Mouse (Mus musculus): ENCODE measurements around the gene Nemf. TPM values are rescaled to one million over a fixed set of nuclear protein-coding genes. Genes with fewer than 3 reads are reported as not detected.
"Not testable (repeated sequence)": the region's sequence is repeated elsewhere in the genome, so short reads cannot be mapped to it uniquely, and the experiment has no call there.

The Nemf gene
- polyA plus RNA-seq, 1 experiment from 2014 or later = 87.6 TPM

- Histone ChIP-seq H3K27ac (no peak overlapping the region), H3K4me1 (peaks cover 20% of the 10 kb centered on the region), H3K4me3 (no peak overlapping the region), H3K27me3 (ENCODE audit: low read depth, poor library complexity, severe bottlenecking) (no peaks in the 10 kb centered on the region), H3K9me3 (replicated peaks) (no peaks in the 10 kb centered on the region), H3K36me3 (no peaks in the 10 kb centered on the region)
- DNase-seq (ENCODE audit: low spot score) = no peak
Measured at GRCm38 (mm10) chr12:69366424-69366823, 9.5 kb upstream of the Nemf start.

GRCm38 (mm10) chr12:69365757-69366156 is 8.8 kb upstream of the Nemf start:
- Histone ChIP-seq H3K27ac (no peak overlapping the region), H3K36me3 (no peaks in the 10 kb centered on the region), H3K4me1 (peaks cover 18% of the 10 kb centered on the region), H3K4me3 (no peak overlapping the region), H3K9me3 (replicated peaks) (no peaks in the 10 kb centered on the region), H3K27me3 (ENCODE audit: low read depth, poor library complexity, severe bottlenecking) (no peaks in the 10 kb centered on the region)
- WGBS = 77% methylated on average over 7 of the region's 7 CpGs
- no peak for DNase-seq (ENCODE audit: low spot score)

- no peaks in the 10 kb centered on the region for H3K36me3 ChIP-seq
- WGBS = 6% methylated on average over 32 of the region's 32 CpGs
- H3K9me3 ChIP-seq (replicated peaks) = no peaks in the 10 kb centered on the region
Measured at GRCm38 (mm10) chr12:69363899-69364762, 7.2 kb upstream of the Nemf start.

GRCm38 (mm10) chr12:69363110-69363509 is 6.1 kb upstream of the Nemf start:
- WGBS = 97% methylated on average over 7 of the region's 7 CpGs
- H3K4me3 ChIP-seq = not testable (repeated sequence)
- H3K4me1 ChIP-seq = peaks cover 16% of the 10 kb centered on the region

More at GRCm38 (mm10) chr12:69363899-69364762, 7.2 kb upstream of the Nemf start:
- H3K4me3 ChIP-seq = peak overlapping the region; percentile 63
- H3K27me3 ChIP-seq (ENCODE audit: low read depth, poor library complexity, severe bottlenecking) = no peaks in the 10 kb centered on the region
- H3K4me1 ChIP-seq = peaks cover 16% of the 10 kb centered on the region
- peak overlapping the region; percentile 93 for H3K27ac ChIP-seq
- peak; percentile 80 for DNase-seq (ENCODE audit: low spot score)

GRCm38 (mm10) chr12:69362388-69362787 is 5.4 kb upstream of the Nemf start:
- H3K4me3 ChIP-seq = peak overlapping the region; percentile 58
- H3K36me3 ChIP-seq = no peaks in the 10 kb centered on the region
- no peaks in the 10 kb centered on the region for H3K9me3 ChIP-seq (replicated peaks)
- peaks cover 16% of the 10 kb centered on the region for H3K4me1 ChIP-seq
- no peak for DNase-seq (ENCODE audit: low spot score)
- H3K27ac ChIP-seq = peak overlapping the region; percentile 88
- no peaks in the 10 kb centered on the region for H3K27me3 ChIP-seq (ENCODE audit: low read depth, poor library complexity, severe bottlenecking)
- 42% methylated on average over 4 of the region's 4 CpGs for WGBS

More at GRCm38 (mm10) chr12:69363110-69363509, 6.1 kb upstream of the Nemf start:
- not testable (repeated sequence) for DNase-seq (ENCODE audit: low spot score); H3K9me3 ChIP-seq (replicated peaks); H3K27ac ChIP-seq; H3K36me3 ChIP-seq; H3K27me3 ChIP-seq (ENCODE audit: low read depth, poor library complexity, severe bottlenecking)

GRCm38 (mm10) chr12:69361919-69362318 is 5.0 kb upstream of the Nemf start:
- peak overlapping the region; percentile 58 for H3K4me3 ChIP-seq
- no peaks in the 10 kb centered on the region for H3K9me3 ChIP-seq (replicated peaks)
- H3K27ac ChIP-seq = peak overlapping the region; percentile 88
- H3K4me1 ChIP-seq = peaks cover 16% of the 10 kb centered on the region
- 6% methylated on average over 10 of the region's 10 CpGs for WGBS
- no peak for DNase-seq (ENCODE audit: low spot score)
- H3K27me3 ChIP-seq (ENCODE audit: low read depth, poor library complexity, severe bottlenecking) = no peaks in the 10 kb centered on the region
- no peaks in the 10 kb centered on the region for H3K36me3 ChIP-seq

- under 1% methylated on average over 42 of the region's 50 CpGs for WGBS
- H3K9me3 ChIP-seq (replicated peaks); H3K27me3 ChIP-seq (ENCODE audit: low read depth, poor library complexity, severe bottlenecking); H3K36me3 ChIP-seq: not testable (repeated sequence)
- peak overlapping the region; percentile 88 for H3K27ac ChIP-seq
- H3K4me1 ChIP-seq = peaks cover 16% of the 10 kb centered on the region
- peak overlapping the region; percentile 58 for H3K4me3 ChIP-seq
- peak; percentile 100 for DNase-seq (ENCODE audit: low spot score)
Measured at GRCm38 (mm10) chr12:69360997-69361899, 4.3 kb upstream of the Nemf start.

- Histone ChIP-seq H3K4me1 (peaks cover 16% of the 10 kb centered on the region), H3K27ac (no peak overlapping the region), H3K9me3 (replicated peaks) (no peaks in the 10 kb centered on the region), H3K4me3 (peak overlapping the region; percentile 13; the same call in 1 of the 2 replicates), H3K36me3 (no peaks in the 10 kb centered on the region), H3K27me3 (ENCODE audit: low read depth, poor library complexity, severe bottlenecking) (no peaks in the 10 kb centered on the region)
- WGBS = 21% methylated on average over 5 of the region's 5 CpGs
- DNase-seq (ENCODE audit: low spot score) = no peak
Measured at GRCm38 (mm10) chr12:69360655-69360996, 3.7 kb upstream of the Nemf start.

- no peaks in the 10 kb centered on the region for H3K9me3 ChIP-seq (replicated peaks)
- peaks cover 32% of the 10 kb centered on the region for H3K36me3 ChIP-seq
- 8% methylated on average over 13 of the region's 13 CpGs for WGBS
- H3K4me1 ChIP-seq = peaks cover 4% of the 10 kb centered on the region
- H3K27me3 ChIP-seq (ENCODE audit: low read depth, poor library complexity, severe bottlenecking) = no peaks in the 10 kb centered on the region
- no peak for DNase-seq (ENCODE audit: low spot score)
- H3K4me3 ChIP-seq = peak overlapping the region; percentile 95
- peak overlapping the region; percentile 91 for H3K27ac ChIP-seq
Measured at GRCm38 (mm10) chr12:69357300-69357646, 308 bp upstream of the Nemf start.

GRCm38 (mm10) chr12:69351685-69352084 is 5.3 kb downstream of the Nemf start:
- Histone ChIP-seq H3K4me3 (no peak overlapping the region), H3K27me3 (ENCODE audit: low read depth, poor library complexity, severe bottlenecking) (no peaks in the 10 kb centered on the region), H3K4me1 (no peaks in the 10 kb centered on the region), H3K9me3 (replicated peaks) (no peaks in the 10 kb centered on the region), H3K36me3 (peaks cover 84% of the 10 kb centered on the region), H3K27ac (no peak overlapping the region)
- DNase-seq (ENCODE audit: low spot score) = no peak
- WGBS = 98% methylated on average over 1 of the region's 1 CpGs

- Histone ChIP-seq H3K27ac (no peak overlapping the region), H3K4me1 (no peaks in the 10 kb centered on the region), H3K9me3 (replicated peaks) (no peaks in the 10 kb centered on the region), H3K36me3 (peaks cover 92% of the 10 kb centered on the region), H3K4me3 (no peak overlapping the region), H3K27me3 (ENCODE audit: low read depth, poor library complexity, severe bottlenecking) (no peaks in the 10 kb centered on the region)
- WGBS = 92% methylated on average over 2 of the region's 2 CpGs
- DNase-seq (ENCODE audit: low spot score) = no peak
Measured at GRCm38 (mm10) chr12:69349928-69350327, 7.0 kb downstream of the Nemf start.

- Histone ChIP-seq H3K9me3 (replicated peaks) (no peaks in the 10 kb centered on the region), H3K4me3 (no peak overlapping the region), H3K4me1 (no peaks in the 10 kb centered on the region), H3K27ac (no peak overlapping the region), H3K27me3 (ENCODE audit: low read depth, poor library complexity, severe bottlenecking) (no peaks in the 10 kb centered on the region), H3K36me3 (peaks cover 98% of the 10 kb centered on the region)
- whole genome bisulfite sequencing = 81% methylated on average over 2 of the region's 2 CpGs
- DNase-seq (ENCODE audit: low spot score) = no peak
Measured at GRCm38 (mm10) chr12:69333547-69333946, 23.4 kb downstream of the Nemf start.

- no peak overlapping the region for H3K27ac ChIP-seq
- H3K36me3 ChIP-seq = peaks cover 97% of the 10 kb centered on the region
- DNase-seq (ENCODE audit: low spot score) = no peak
- no peak overlapping the region for H3K4me3 ChIP-seq
- 91% methylated on average over 1 of the region's 1 CpGs for WGBS
- H3K4me1 ChIP-seq = no peaks in the 10 kb centered on the region
- no peaks in the 10 kb centered on the region for H3K27me3 ChIP-seq (ENCODE audit: low read depth, poor library complexity, severe bottlenecking)
- no peaks in the 10 kb centered on the region for H3K9me3 ChIP-seq (replicated peaks)
Measured at GRCm38 (mm10) chr12:69332147-69332546, 24.8 kb downstream of the Nemf start.
